Mouse (Mus musculus) heart, adult 2 months (tissue): Measurements from ENCODE around the gene Capsl. TPM values are rescaled to one million over a fixed set of nuclear protein-coding genes. Genes with fewer than 3 reads are reported as not detected.
A peak's percentile ranks its signal among the peaks of the same experiment; 100 is the strongest.

ENCODE experiments used
- DNase-seq, 2 experiments: peaks; one replicate each; pipeline ENCODE4 v3.0.0; 2021
- H3K27ac ChIP-seq: fragments of 200-600 bp; 2 replicates; pipeline ENCODE4 v1.8.1; 2022
- H3K27me3 ChIP-seq: fragments of 200-500 bp; 2 replicates; pipeline ENCODE4 v1.6.1; 2012; ENCODE audit warnings: mild to moderate bottlenecking, low read length, inconsistent platforms, mixed read lengths; ENCODE audit not compliant: control insufficient read depth, insufficient read depth
- H3K36me3 ChIP-seq: fragments of 200-500 bp; 2 replicates; pipeline ENCODE4 v1.6.1; 2012; ENCODE audit warnings: low read length, inconsistent platforms; ENCODE audit not compliant: control insufficient read depth, insufficient read depth
- H3K4me1 ChIP-seq: fragments of 200-500 bp; 2 replicates; pipeline ENCODE4 v1.6.1; 2011; ENCODE audit warnings: low read length; ENCODE audit not compliant: control insufficient read depth, insufficient read depth
- H3K4me3 ChIP-seq: fragments of 200-600 bp; 2 replicates; pipeline ENCODE4 v1.8.1; 2022
- H3K79me2 ChIP-seq: fragments of 200-500 bp; replicated peaks from 2 replicates; pipeline ENCODE4 v1.6.1; 2012; ENCODE audit warnings: mild to moderate bottlenecking, inconsistent platforms, low read length, moderate library complexity, mixed read lengths; ENCODE audit not compliant: control insufficient read depth, insufficient read depth
- H3K9ac ChIP-seq: fragments of 200-500 bp; 2 replicates; pipeline ENCODE4 v1.6.1; 2012; ENCODE audit warnings: low read depth, mild to moderate bottlenecking, control low read depth, inconsistent platforms, low read length, mixed read lengths
- CTCF ChIP-seq: fragments of 200-600 bp; IDR thresholded peaks from 2 replicates; pipeline ENCODE4 v1.8.1; 2022; ENCODE audit warnings: antibody characterized with exemption, mild to moderate bottlenecking, moderate library complexity
- EP300 ChIP-seq: fragments of 200-500 bp; IDR thresholded peaks from 2 replicates; pipeline ENCODE4 v1.6.1; 2011; ENCODE audit warnings: low read depth, low read length, control low read depth; ENCODE audit not compliant: insufficient read depth
- POLR2A ChIP-seq: fragments of 200-500 bp; IDR thresholded peaks from 2 replicates; pipeline ENCODE4 v1.6.1; 2011; ENCODE audit warnings: mild to moderate bottlenecking, low read depth, low read length, control low read depth; ENCODE audit not compliant: insufficient read depth
- WGBS: fragments of 180-500 bp; shearing (Covaris S2); methylation state at CpG from one replicate; pipeline ENCODE4 v1.1.7; 2018; 5-methylcytosine and 5-hydroxymethylcytosine counted together
- intact Hi-C: fragments of 180-260 bp; cut with DNase I; formaldehyde crosslinking; loops from one replicate; pipeline ENCODE4 v1.15.1; 2025
- long read RNA-seq: library from polyadenylated mRNA; stranded (forward); transcript quantifications from one replicate; pipeline ENCODE4 v2.0.0, GENCODE M21; 2021
- polyA plus RNA-seq: library from polyadenylated mRNA; depleted of rRNA; stranded (reverse); fragments of >200 nt; gene quantifications from 2 replicates; pipeline ENCODE4 v1.2.3, GENCODE M21; 2012; rRNA removed
- total RNA-seq, 2 experiments: library from RNA; stranded (reverse); gene quantifications; 2 replicates each; pipeline ENCODE4 v1.2.3; 2021

Gene Capsl
- total RNA-seq (not detected), polyA plus RNA-seq (0.61 TPM in 1 of 2 replicates, not detected in the other)
- long read RNA-seq, result 0 reads

DNA sequence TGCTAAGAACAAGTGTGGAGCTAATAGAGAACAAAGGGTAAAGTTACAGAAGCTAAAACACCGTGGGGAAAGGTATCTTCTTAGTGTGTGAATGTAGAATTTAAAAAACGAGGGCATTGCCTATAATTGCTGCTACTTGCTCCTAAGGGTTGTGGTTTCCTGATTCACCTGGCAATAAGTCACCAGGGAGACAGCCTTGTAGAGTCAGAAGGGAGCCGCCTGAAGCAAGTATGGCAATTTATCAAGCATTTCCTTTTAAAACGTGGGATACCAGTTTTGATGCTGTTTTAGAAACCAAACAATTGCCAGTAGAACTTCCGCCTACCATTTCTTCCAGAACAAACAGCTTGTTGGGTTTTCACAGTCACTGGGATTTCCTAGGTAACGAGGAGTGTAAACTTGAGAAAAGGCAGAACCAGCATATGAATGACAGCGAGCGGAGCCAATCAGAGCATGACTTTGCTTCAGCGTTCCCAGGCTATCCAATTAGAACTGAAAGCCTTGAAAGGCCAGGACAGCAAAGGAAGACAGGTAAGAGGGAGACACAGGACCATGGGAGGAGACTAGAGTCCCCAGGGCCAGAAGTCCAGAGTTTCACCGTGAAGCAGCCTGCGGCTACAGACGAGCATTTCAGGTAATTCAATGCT, at the start of gene Capsl:
TSS of gene Capsl (plus strand) at position 495 of the 647 bp plus-strand sequence.
- Histone ChIP-seq H3K4me3 (no peak within 1 kb of the TSS), H3K79me2 (no peaks in the 10 kb centered on the region), H3K27me3 (no peaks in the 10 kb centered on the region), H3K27ac (no peak within 1 kb of the TSS), H3K9ac (no peak within 1 kb of the TSS), H3K36me3 (no peaks in the 10 kb centered on the region), H3K4me1 (no peaks in the 10 kb centered on the region)
- intact Hi-C loops, result no loop called here
- WGBS, result 50% methylated on average over 12 of the region's 12 CpGs
- TF ChIP-seq CTCF, result no peak
- no peak for TF ChIP-seq EP300
- no peak for TF ChIP-seq POLR2A
- DNase-seq, result peak in 1 of 2 experiments; percentile 34

DNA sequence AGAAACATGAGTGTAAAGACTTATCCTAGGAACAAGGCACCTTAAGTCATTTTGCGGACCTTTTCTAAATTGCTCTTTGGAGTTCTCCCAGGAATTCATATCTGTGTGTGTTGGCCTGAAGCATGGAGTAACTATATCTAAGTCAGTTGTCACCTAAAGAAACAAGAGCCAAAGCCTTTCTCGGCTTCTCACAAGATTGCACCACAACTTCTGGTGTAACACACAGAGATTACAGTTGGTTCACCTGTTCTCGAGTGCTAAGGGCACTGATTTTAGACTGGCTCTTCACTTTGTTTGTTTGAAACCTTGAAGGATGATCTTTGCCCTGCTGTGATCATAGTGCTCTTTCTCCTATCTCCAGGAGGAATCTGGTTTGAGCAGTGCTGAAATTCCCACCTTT, 26.4 kb upstream of the Capsl start:
- no peaks in the 10 kb centered on the region for H3K27me3 ChIP-seq
- intact Hi-C loops, result no loop called here
- no peaks in the 10 kb centered on the region for H3K79me2 ChIP-seq
- H3K36me3 ChIP-seq, result no peaks in the 10 kb centered on the region
- 79% methylated on average over 3 of the region's 3 CpGs for WGBS
- no peaks in the 10 kb centered on the region for H3K4me1 ChIP-seq
- DNase-seq, result no peak
- H3K4me3 ChIP-seq, result no peak overlapping the region
- TF ChIP-seq CTCF (no peak), EP300 (no peak), POLR2A (no peak)
- no peak overlapping the region for H3K27ac ChIP-seq
- H3K9ac ChIP-seq, result no peak overlapping the region

DNA sequence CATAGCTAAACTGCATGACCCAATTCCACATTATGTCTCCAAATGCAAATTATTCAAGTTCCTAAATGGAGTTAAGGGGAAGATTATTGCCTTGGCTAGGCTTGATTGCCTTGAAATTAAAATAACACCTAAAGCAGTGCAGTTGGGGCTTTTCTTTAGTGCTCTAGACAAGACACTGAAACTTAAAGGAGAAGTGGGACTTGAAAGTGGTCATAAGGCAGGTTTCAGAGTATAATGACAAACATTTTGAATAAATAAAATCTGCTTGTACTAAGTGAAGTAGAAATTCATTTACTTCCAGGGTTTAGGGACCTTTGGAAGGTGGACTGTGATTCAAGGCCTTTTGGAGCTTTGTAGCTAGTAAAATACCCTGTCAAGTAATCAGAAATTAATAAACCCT, 14.7 kb upstream of the Capsl start:
- no peaks in the 10 kb centered on the region for H3K27me3 ChIP-seq
- no peaks in the 10 kb centered on the region for H3K36me3 ChIP-seq
- H3K79me2 ChIP-seq, result no peaks in the 10 kb centered on the region
- intact Hi-C loops, result no loop called here
- no peak overlapping the region for H3K9ac ChIP-seq
- H3K27ac ChIP-seq, result no peak overlapping the region
- H3K4me1 ChIP-seq, result no peaks in the 10 kb centered on the region
- H3K4me3 ChIP-seq, result no peak overlapping the region
- no peak for DNase-seq
- TF ChIP-seq EP300 (no peak), CTCF (no peak), POLR2A (no peak)

DNA sequence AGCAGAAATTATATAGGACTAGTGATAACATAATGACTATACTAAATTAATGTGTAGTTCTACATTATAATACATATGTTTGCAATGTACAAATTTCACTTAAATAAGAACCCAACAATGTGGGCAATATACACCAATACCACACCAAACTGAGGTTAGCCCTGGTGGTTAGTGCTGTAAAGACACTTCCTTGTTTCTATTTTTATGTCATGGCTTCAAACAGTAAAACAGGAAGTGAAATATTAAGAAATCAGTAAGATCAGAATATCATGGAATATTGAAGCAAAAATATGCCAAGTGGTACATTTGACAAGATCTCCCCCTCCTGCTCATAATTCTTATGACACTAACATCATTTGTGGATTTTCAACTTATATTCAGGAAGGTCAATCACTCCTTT, 8.0 kb upstream of the Capsl start:
- Histone ChIP-seq H3K36me3 (no peaks in the 10 kb centered on the region), H3K4me1 (no peaks in the 10 kb centered on the region), H3K4me3 (no peak overlapping the region), H3K9ac (no peak overlapping the region), H3K27ac (no peak overlapping the region), H3K27me3 (no peaks in the 10 kb centered on the region), H3K79me2 (no peaks in the 10 kb centered on the region)
- TF ChIP-seq POLR2A (no peak), CTCF (no peak), EP300 (no peak)
- intact Hi-C loops, result no loop called here
- DNase-seq, result no peak

DNA sequence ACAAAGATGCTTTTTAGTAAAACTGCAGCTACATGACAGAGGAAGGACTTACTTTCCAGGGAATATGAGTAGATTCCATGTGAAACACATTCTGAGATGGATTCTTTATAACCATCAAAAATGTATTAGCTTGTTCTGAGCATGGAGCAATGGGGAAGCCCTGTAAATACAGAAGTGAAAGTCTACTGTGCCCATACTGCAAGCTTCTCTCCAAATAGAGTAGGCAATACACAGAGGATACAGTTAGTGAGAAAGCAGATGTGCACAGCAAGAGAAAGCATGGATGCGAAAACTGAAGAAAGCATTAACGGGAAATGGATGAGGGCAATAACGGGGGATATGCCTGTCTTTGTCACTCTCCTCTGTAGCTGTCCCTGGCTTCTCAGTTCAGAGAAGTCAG, 6.0 kb upstream of the Capsl start:
- no peak for DNase-seq
- intact Hi-C loops, result no loop called here
- Histone ChIP-seq H3K4me1 (no peaks in the 10 kb centered on the region), H3K9ac (no peak overlapping the region), H3K27ac (no peak overlapping the region), H3K79me2 (no peaks in the 10 kb centered on the region), H3K4me3 (no peak overlapping the region), H3K36me3 (no peaks in the 10 kb centered on the region), H3K27me3 (no peaks in the 10 kb centered on the region)
- TF ChIP-seq CTCF (no peak), POLR2A (no peak), EP300 (no peak)
- WGBS, result 86% methylated on average over 3 of the region's 3 CpGs

DNA sequence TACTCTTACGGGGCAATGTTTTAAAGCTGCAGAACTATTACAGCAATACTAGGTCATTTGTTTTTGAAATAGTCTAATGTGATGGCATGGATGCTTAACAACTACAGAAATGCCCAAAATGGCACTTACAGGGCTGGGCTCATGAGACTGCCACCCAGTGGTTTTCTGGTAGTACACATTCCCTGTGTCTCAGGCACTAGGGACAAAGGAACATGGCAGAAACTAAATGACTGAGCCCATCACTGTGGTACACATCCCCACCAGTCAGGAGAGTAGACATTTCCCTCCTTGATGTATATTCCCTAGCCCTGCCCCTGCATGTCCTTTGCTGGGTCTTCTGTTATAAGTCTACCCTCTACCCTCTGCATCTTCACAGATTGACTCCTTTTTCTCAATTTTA, 16.2 kb downstream of the Capsl start:
- Histone ChIP-seq H3K27me3 (no peaks in the 10 kb centered on the region), H3K9ac (no peak overlapping the region), H3K36me3 (no peaks in the 10 kb centered on the region), H3K79me2 (no peaks in the 10 kb centered on the region), H3K27ac (no peak overlapping the region), H3K4me3 (no peak overlapping the region), H3K4me1 (no peaks in the 10 kb centered on the region)
- intact Hi-C loops, result no loop called here
- DNase-seq, result no peak
- 81% methylated on average over 1 of the region's 1 CpGs for WGBS
- TF ChIP-seq POLR2A (no peak), CTCF (0 out of 2 replicates have a peak, but pooled peaks have one; percentile 12)
